Mouse (Mus musculus): ENCODE data around the gene Bex3. TPM values are rescaled to one million over a fixed set of nuclear protein-coding genes. Genes with fewer than 3 reads are reported as not detected.

Gene Bex3
- total RNA-seq, 1 experiment from 2014 or later: 128 TPM

DNA sequence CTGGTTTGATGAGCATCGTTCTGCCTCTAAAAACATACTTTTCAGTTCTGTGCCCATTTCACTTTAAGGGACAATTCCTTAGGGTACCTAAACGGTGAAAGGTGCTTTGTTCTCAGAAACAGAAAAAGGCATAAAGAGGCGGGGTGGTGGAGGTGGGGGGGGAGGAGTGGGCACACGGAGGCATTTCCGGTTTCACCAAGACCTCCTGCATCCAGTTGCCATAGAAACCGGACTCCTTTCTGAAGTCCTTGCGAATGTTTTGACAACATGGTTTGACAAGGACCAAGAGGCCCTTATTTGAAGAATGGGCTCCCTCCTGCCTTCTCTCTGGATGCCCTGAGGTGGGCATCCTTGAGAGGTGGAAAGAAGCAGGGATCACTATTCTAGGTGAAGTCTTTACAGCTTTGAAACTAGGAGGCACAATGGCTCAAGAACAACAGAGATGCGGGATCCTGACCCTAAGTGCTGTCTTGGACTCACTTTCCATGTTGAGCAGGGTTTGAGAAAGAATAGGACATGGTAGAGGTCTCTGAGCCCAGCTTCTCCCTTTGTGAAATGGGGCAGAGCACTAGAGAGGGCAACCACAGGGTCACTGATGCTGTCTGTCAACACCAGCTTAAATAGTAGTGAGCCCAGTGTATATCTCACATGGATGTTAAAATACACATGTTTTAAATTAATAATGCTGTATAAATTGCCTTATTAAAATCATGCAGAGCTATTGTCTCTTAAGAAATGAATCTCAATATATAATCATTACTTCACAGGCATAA lies 43.9 kb downstream of the Bex3 start:
- no peak for DNase-seq

DNA sequence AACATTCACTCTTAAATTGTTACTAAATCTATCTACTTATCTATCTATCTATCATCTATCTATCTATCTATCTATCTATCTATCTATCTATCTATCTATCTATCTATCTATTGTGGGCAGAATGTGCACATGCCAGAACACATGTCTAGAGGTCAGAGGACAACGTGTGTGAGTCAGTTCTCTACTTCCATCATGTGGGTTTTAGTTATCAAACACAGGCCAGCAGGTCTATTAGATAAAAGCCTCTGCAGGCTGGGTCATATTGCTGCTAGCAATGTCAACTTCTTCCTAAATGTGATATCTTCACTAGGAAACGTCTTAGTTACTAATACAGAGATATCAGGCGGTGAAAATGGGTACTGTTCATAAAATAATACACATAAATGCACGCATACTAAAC lies 49.9 kb downstream of the Bex3 start:
- no peak for DNase-seq

Other genes with a start within 250 kb of the Bex3 start
- 4.0 and 5.5 TPM in 2 replicates for gene Arxes1, start 236.9 kb upstream of the Bex3 start, total RNA-seq (2021)
- gene Bex2, start 202.0 kb upstream of the Bex3 start, total RNA-seq (2021): 16.1 and 27.7 TPM in 2 replicates
- gene Nxf3, start 185.0 kb upstream of the Bex3 start, total RNA-seq (2021): not detected in 2 replicates
- gene Bex4, start 131.3 kb upstream of the Bex3 start, total RNA-seq (2021): 7.0 and 10.3 TPM in 2 replicates
- 44.4 and 51.1 TPM in 2 replicates for gene Tceal8, start 97.9 kb upstream of the Bex3 start, total RNA-seq (2021)
- gene Tceal5, start 66.4 kb upstream of the Bex3 start, total RNA-seq (2021): 2.1 and 4.1 TPM in 2 replicates
- not detected in 2 replicates for gene Tceal7, start 55.5 kb upstream of the Bex3 start, total RNA-seq (2021)
- 12.5 and 12.7 TPM in 2 replicates for gene Bex1, start 54.7 kb upstream of the Bex3 start, total RNA-seq (2021)
- gene Tceal9, start 25.2 kb upstream of the Bex3 start, total RNA-seq (2021): 363 and 423 TPM in 2 replicates
- not detected in 2 replicates for gene Kir3dl1, start 247.7 kb downstream of the Bex3 start, total RNA-seq (2021)

Data from adrenal gland, postnatal 25 days (tissue).